Mouse (Mus musculus): ENCODE measurements around the gene Chic1.
A peak's percentile ranks its signal among the peaks of the same experiment; 100 is the strongest.

The Chic1 gene

GRCm38 (mm10) chrX:103432293-103432692, 76.0 kb downstream of the Chic1 start:
- no peak for DNase-seq (ENCODE audit: low read depth, low spot score)

GRCm38 (mm10) chrX:103438023-103438422, 81.7 kb downstream of the Chic1 start:
- DNase-seq (ENCODE audit: low read depth, low spot score), result no peak

GRCm38 (mm10) chrX:103440803-103441202, 84.5 kb downstream of the Chic1 start:
- peak; percentile 26 for DNase-seq (ENCODE audit: low read depth, low spot score)

GRCm38 (mm10) chrX:103443755-103444154, 87.5 kb downstream of the Chic1 start:
- no peak for DNase-seq (ENCODE audit: low read depth, low spot score)
